Comparison of ENCODE assay signal across 15 mouse cellular contexts in genomic region chr8:70112401-70113016, GRCm38 (mm10). TPM values are rescaled to one million over a fixed set of nuclear protein-coding genes. Genes with fewer than 3 reads are reported as not detected.
DNase-seq lines count a peak whose midpoint lies in the region; ATAC-seq and TF ChIP-seq lines count a peak whose summit lies in the region.
"Had no signal": no experiment of that assay in that cellular context is flagged by ENCODE, and none has a peak within 500 bp of the region (broad histone marks: within the 10 kb centered on the region; RNA-seq: fewer than 3 reads in every experiment).

No protein-coding gene starts in this region.

- H3K36me3 ChIP-seq in kidney, postnatal 0 days (ENCODE audit: insufficient read depth, low read length) = no peaks in the 10 kb centered on the region
- H3K36me3 ChIP-seq in embryonic facial prominence, embryonic 10.5 days (replicated peaks) = no peaks in the 10 kb centered on the region
- H3K36me3 ChIP-seq in hindbrain, postnatal 0 days (ENCODE audit: insufficient read depth, low read length) = peaks cover 34% of the 10 kb centered on the region
- peaks cover 94% of the 10 kb centered on the region for H3K36me3 ChIP-seq in neural tube, embryonic 12.5 days
- H3K36me3 ChIP-seq: liver, embryonic 15.5 days had no signal

- no peaks in the 10 kb centered on the region for H3K4me1 ChIP-seq in kidney, postnatal 0 days (replicated peaks; ENCODE audit: insufficient read depth, low read length)
- H3K4me1 ChIP-seq in embryonic facial prominence, embryonic 10.5 days = peaks cover 16% of the 10 kb centered on the region
- 0 out of 2 replicates have a peak, but pooled peaks cover 2% of the 10 kb centered on the region for H3K4me1 ChIP-seq in hindbrain, postnatal 0 days (ENCODE audit: insufficient read depth, low read length)
- H3K4me1 ChIP-seq in neural tube, embryonic 12.5 days = peaks cover 25% of the 10 kb centered on the region
- H3K4me1 ChIP-seq: liver, embryonic 15.5 days had no signal

- H3K4me3 ChIP-seq in kidney, postnatal 0 days (replicated peaks; ENCODE audit: low read depth, low read length) = 0 out of 2 replicates have a peak overlapping the region, but pooled peaks have one; percentile 2
- peak overlapping the region; percentile 19 for H3K4me3 ChIP-seq in embryonic facial prominence, embryonic 10.5 days
- no peak overlapping the region for H3K4me3 ChIP-seq in hindbrain, postnatal 0 days (ENCODE audit: low read length)
- H3K4me3 ChIP-seq in neural tube, embryonic 12.5 days = 0 out of 2 replicates have a peak overlapping the region, but pooled peaks have one; percentile 1
- H3K4me3 ChIP-seq: liver, embryonic 15.5 days had no signal

- ATAC-seq in kidney, postnatal 0 days (replicated peaks; ENCODE audit: low FRiP score, low read depth) = no peak
- peak; percentile 16; the same call in 1 of the 2 replicates for ATAC-seq in hindbrain, postnatal 0 days
- ATAC-seq in neural tube, embryonic 12.5 days (ENCODE audit: low FRiP score, low read depth) = peak; percentile 45
- no peak for ATAC-seq in inflammation-experienced regulatory T-cells, adult 6 months

- 6% methylated on average over 43 of the region's 43 CpGs for WGBS in kidney, postnatal 0 days
- WGBS in embryonic facial prominence, embryonic 10.5 days = 7% methylated on average over 43 of the region's 43 CpGs
- 14% methylated on average over 43 of the region's 43 CpGs for WGBS in hindbrain, postnatal 0 days
- WGBS in neural tube, embryonic 12.5 days = 7% methylated on average over 43 of the region's 43 CpGs

- no peak overlapping the region for H3K27ac ChIP-seq in kidney, postnatal 0 days
- H3K27ac ChIP-seq in embryonic facial prominence, embryonic 10.5 days (replicated peaks) = no peak overlapping the region
- H3K27ac ChIP-seq in hindbrain, postnatal 0 days = no peak overlapping the region
- H3K27ac ChIP-seq in neural tube, embryonic 12.5 days = no peak overlapping the region
- H3K27ac ChIP-seq: liver, embryonic 15.5 days had no signal

- H3K9me3 ChIP-seq in kidney, postnatal 0 days (replicated peaks; ENCODE audit: low read length) = no peaks in the 10 kb centered on the region
- H3K9me3 ChIP-seq in embryonic facial prominence, embryonic 10.5 days = no peaks in the 10 kb centered on the region
- no peaks in the 10 kb centered on the region for H3K9me3 ChIP-seq in hindbrain, postnatal 0 days (ENCODE audit: low read length)
- H3K9me3 ChIP-seq in neural tube, embryonic 12.5 days = no peaks in the 10 kb centered on the region
- H3K9me3 ChIP-seq: liver, embryonic 15.5 days had no signal

- no peak for DNase-seq in kidney, postnatal 0 days (ENCODE audit: low spot score)
- DNase-seq in kidney, postnatal 10 days = no peak
- DNase-seq in embryonic facial prominence, embryonic 10.5 days (ENCODE audit: low spot score) = peak; percentile 34
- peak; percentile 53 for DNase-seq in hindbrain, postnatal 0 days (ENCODE audit: low spot score)
- no peak for DNase-seq in yolk sac, embryonic 10.5 days (ENCODE audit: low spot score)
- no peak for DNase-seq in heart, adult 18-20 months
- DNase-seq: adrenal gland, adult 2 months; cerebellum, adult 8-10 months; gastrocnemius, postnatal 25 days; thymus, adult 2 months had no signal

- peaks cover 32% of the 10 kb centered on the region for H3K27me3 ChIP-seq in kidney, postnatal 0 days (ENCODE audit: insufficient read depth, low read length)
- H3K27me3 ChIP-seq in embryonic facial prominence, embryonic 10.5 days (replicated peaks; ENCODE audit: low read depth, poor library complexity, severe bottlenecking) = peaks cover 99% of the 10 kb centered on the region
- H3K27me3 ChIP-seq in hindbrain, postnatal 0 days (ENCODE audit: insufficient read depth, low read length) = no peaks in the 10 kb centered on the region
- H3K27me3 ChIP-seq in neural tube, embryonic 12.5 days (replicated peaks) = peaks cover 81% of the 10 kb centered on the region

- TF ChIP-seq CTCF in kidney, postnatal 0 days (IDR thresholded peaks at IDR 0.05; ENCODE audit: low read depth) = no peak
- no peak for TF ChIP-seq CTCF in hindbrain, postnatal 0 days (IDR thresholded peaks at IDR 0.05; ENCODE audit: low read depth)

- no peak overlapping the region for H3K9ac ChIP-seq in kidney, postnatal 0 days (ENCODE audit: low read depth, low read length)
- H3K9ac ChIP-seq in hindbrain, postnatal 0 days (replicated peaks; ENCODE audit: low read length) = no peak overlapping the region
- no peak overlapping the region for H3K9ac ChIP-seq in neural tube, embryonic 12.5 days
- H3K9ac ChIP-seq: liver, embryonic 15.5 days had no signal

- no peak overlapping the region for H3K4me2 ChIP-seq in kidney, postnatal 0 days (ENCODE audit: low read length)
- no peak overlapping the region for H3K4me2 ChIP-seq in hindbrain, postnatal 0 days (ENCODE audit: low read depth, low read length)
- H3K4me2 ChIP-seq in neural tube, embryonic 12.5 days (replicated peaks) = peak overlapping the region; percentile 7; the same call in 1 of the 2 replicates
- H3K4me2 ChIP-seq: liver, embryonic 15.5 days had no signal

RNA-seq across cellular contexts. Expression of gene Ncan, which starts 8.2 kb away (rescaled TPM):
- 0.03 TPM in 2 replicates for polyA plus RNA-seq in kidney, postnatal 0 days (2015; fragmentation: Nextera tagmentation; extraction: Ambion mirVana)
- polyA plus RNA-seq in embryonic facial prominence, embryonic 10.5 days (2016; fragmentation: Nextera tagmentation; extraction: Ambion mirVana) = 6.2 and 6.8 TPM in 2 replicates
- total RNA-seq in hindbrain, postnatal 0 days (2014; rRNA removed) = 429 and 473 TPM in 2 replicates
- polyA plus RNA-seq in hindbrain, postnatal 0 days (2015; fragmentation: Nextera tagmentation; extraction: Ambion mirVana) = 155 and 183 TPM in 2 replicates
- 88.8 and 93.9 TPM in 2 replicates for polyA plus RNA-seq in neural tube, embryonic 12.5 days (2016; fragmentation: Nextera tagmentation; extraction: Ambion mirVana)
- polyA plus RNA-seq in inflammation-experienced regulatory T-cells, adult 6 months (2017; shearing (Covaris generic)) = not detected
- total RNA-seq in heart, adult 18-20 months (2021) = under 1 TPM in 1 of 2 experiments, not detected in 1; 0.03 TPM
- total RNA-seq: hematopoietic stem cell, adult 5-6 weeks had no signal

RNA-seq across cellular contexts. Expression of gene Nr2c2ap, which starts 18.6 kb away (rescaled TPM):
- 30.1 and 34.1 TPM in 2 replicates for polyA plus RNA-seq in kidney, postnatal 0 days (2015; fragmentation: Nextera tagmentation; extraction: Ambion mirVana)
- polyA plus RNA-seq in embryonic facial prominence, embryonic 10.5 days (2016; fragmentation: Nextera tagmentation; extraction: Ambion mirVana) = 32.0 and 33.4 TPM in 2 replicates
- total RNA-seq in hindbrain, postnatal 0 days (2014; rRNA removed) = 6.1 and 9.4 TPM in 2 replicates
- polyA plus RNA-seq in hindbrain, postnatal 0 days (2015; fragmentation: Nextera tagmentation; extraction: Ambion mirVana) = 48.5 and 50.2 TPM in 2 replicates
- polyA plus RNA-seq in neural tube, embryonic 12.5 days (2016; fragmentation: Nextera tagmentation; extraction: Ambion mirVana) = 29.2 and 32.0 TPM in 2 replicates
- 10 to 100 TPM; 37.8 to 49.3 (median 40.1) TPM for polyA plus RNA-seq in inflammation-experienced regulatory T-cells, adult 6 months (2017; shearing (Covaris generic))
- 1 to 10 TPM; 7.5 to 7.9 TPM for total RNA-seq in heart, adult 18-20 months (2021)

RNA-seq across cellular contexts. Expression of gene Rfxank, which starts 26.4 kb away (rescaled TPM):
- polyA plus RNA-seq in kidney, postnatal 0 days (2015; fragmentation: Nextera tagmentation; extraction: Ambion mirVana) = 13.4 and 13.7 TPM in 2 replicates
- polyA plus RNA-seq in embryonic facial prominence, embryonic 10.5 days (2016; fragmentation: Nextera tagmentation; extraction: Ambion mirVana) = 22.4 and 25.2 TPM in 2 replicates
- 13.8 and 20.5 TPM in 2 replicates for total RNA-seq in hindbrain, postnatal 0 days (2014; rRNA removed)
- 8.4 and 9.7 TPM in 2 replicates for polyA plus RNA-seq in hindbrain, postnatal 0 days (2015; fragmentation: Nextera tagmentation; extraction: Ambion mirVana)
- 16.5 and 17.2 TPM in 2 replicates for polyA plus RNA-seq in neural tube, embryonic 12.5 days (2016; fragmentation: Nextera tagmentation; extraction: Ambion mirVana)
- polyA plus RNA-seq in inflammation-experienced regulatory T-cells, adult 6 months (2017; shearing (Covaris generic)) = 10 to 100 TPM; 36.6 to 71.1 (median 66.0) TPM
- total RNA-seq in heart, adult 18-20 months (2021) = 10 to 100 TPM; 19.8 to 19.9 TPM

RNA-seq across cellular contexts. Expression of gene Borcs8, which starts 26.8 kb away (rescaled TPM):
- polyA plus RNA-seq in kidney, postnatal 0 days (2015; fragmentation: Nextera tagmentation; extraction: Ambion mirVana) = 48.3 and 49.3 TPM in 2 replicates
- 45.8 and 46.8 TPM in 2 replicates for polyA plus RNA-seq in embryonic facial prominence, embryonic 10.5 days (2016; fragmentation: Nextera tagmentation; extraction: Ambion mirVana)
- total RNA-seq in hindbrain, postnatal 0 days (2014; rRNA removed) = 71.4 and 74.0 TPM in 2 replicates
- 47.5 and 55.0 TPM in 2 replicates for polyA plus RNA-seq in hindbrain, postnatal 0 days (2015; fragmentation: Nextera tagmentation; extraction: Ambion mirVana)
- polyA plus RNA-seq in neural tube, embryonic 12.5 days (2016; fragmentation: Nextera tagmentation; extraction: Ambion mirVana) = 44.9 and 49.1 TPM in 2 replicates
- 10 to 100 TPM; 83.2 to 86.8 (median 86.6) TPM for polyA plus RNA-seq in inflammation-experienced regulatory T-cells, adult 6 months (2017; shearing (Covaris generic))
- 10 to 100 TPM; 17.6 to 28.5 TPM for total RNA-seq in heart, adult 18-20 months (2021)

RNA-seq across cellular contexts. Expression of gene Mef2b, which starts 27.0 kb away (rescaled TPM):
- polyA plus RNA-seq in kidney, postnatal 0 days (2015; fragmentation: Nextera tagmentation; extraction: Ambion mirVana) = 0.28 and 0.37 TPM in 2 replicates
- 0.69 and 0.70 TPM in 2 replicates for polyA plus RNA-seq in embryonic facial prominence, embryonic 10.5 days (2016; fragmentation: Nextera tagmentation; extraction: Ambion mirVana)
- total RNA-seq in hindbrain, postnatal 0 days (2014; rRNA removed) = 0.40 and 0.52 TPM in 2 replicates
- polyA plus RNA-seq in hindbrain, postnatal 0 days (2015; fragmentation: Nextera tagmentation; extraction: Ambion mirVana) = 0.90 and 1.1 TPM in 2 replicates
- 0.29 and 0.38 TPM in 2 replicates for polyA plus RNA-seq in neural tube, embryonic 12.5 days (2016; fragmentation: Nextera tagmentation; extraction: Ambion mirVana)
- polyA plus RNA-seq in inflammation-experienced regulatory T-cells, adult 6 months (2017; shearing (Covaris generic)) = 1 to 10 TPM in 1 of 3 experiments, under 1 TPM in 2; 0.29 to 2.2 (median 0.36) TPM
- total RNA-seq in heart, adult 18-20 months (2021) = under 1 TPM in 1 of 2 experiments, not detected in 1; 0.31 TPM
- total RNA-seq: hematopoietic stem cell, adult 5-6 weeks; left cerebral cortex, adult 18-20 months had no signal
- polyA plus RNA-seq: liver, embryonic 15.5 days had no signal

Comparison
In these comparisons a context has a peak if more than half of its experiments do, and no peak if none do; other contexts are left out.
1. ATAC-seq: peak in hindbrain, postnatal 0 days (single experiment) and neural tube, embryonic 12.5 days (single experiment); none in kidney, postnatal 0 days (single experiment) and inflammation-experienced regulatory T-cells, adult 6 months (single experiment).
2. DNase-seq: peak in embryonic facial prominence, embryonic 10.5 days (single experiment) and hindbrain, postnatal 0 days (single experiment); none in kidney, postnatal 0 days (single experiment), kidney, postnatal 10 days (single experiment), yolk sac, embryonic 10.5 days (single experiment) and heart, adult 18-20 months (0 of 2).
3. RNA of gene Ncan, which starts 8.2 kb away (polyA plus RNA-seq): 155 to 183 TPM in hindbrain, postnatal 0 days and 88.8 to 93.9 TPM in neural tube, embryonic 12.5 days; 6.2 to 6.8 TPM in embryonic facial prominence, embryonic 10.5 days, 0.03 TPM in kidney, postnatal 0 days and not detected in inflammation-experienced regulatory T-cells, adult 6 months; every median in the first group is over 10 times any median in the second.